Mouse (Mus musculus): ENCODE measurements around the gene Slc35a2.
"Not testable (repeated sequence)": the region's sequence is repeated elsewhere in the genome, so short reads cannot be mapped to it uniquely, and the experiment has no call there.

Slc35a2 gene

GRCm38 (mm10) chrX:7907735-7908134 lies 23.9 kb downstream of the Slc35a2 start, which contains the start of gene Gm10491:
Gene Gm10491 (minus strand): TSS chrX:7907835.
- no peak for DNase-seq (ENCODE audit: low spot score)

GRCm38 (mm10) chrX:7909242-7909641 lies 25.4 kb downstream of the Slc35a2 start, which contains the start of gene Gm10490:
Gene Gm10490 (plus strand): TSS chrX:7909542.
- not testable (repeated sequence) for DNase-seq (ENCODE audit: low spot score)

GRCm38 (mm10) chrX:7910473-7910872 lies 26.6 kb downstream of the Slc35a2 start:
- DNase-seq (ENCODE audit: low spot score): no peak

- not testable (repeated sequence) for DNase-seq (ENCODE audit: low spot score)
Observed at GRCm38 (mm10) chrX:7915669-7916068, 31.8 kb downstream of the Slc35a2 start.

- DNase-seq (ENCODE audit: low spot score): not testable (repeated sequence)
Observed at GRCm38 (mm10) chrX:7917960-7918359, 34.1 kb downstream of the Slc35a2 start.

- DNase-seq (ENCODE audit: low spot score): no peak
Observed at GRCm38 (mm10) chrX:7919601-7920383, 36.0 kb downstream of the Slc35a2 start, which contains the start of gene Pcsk1n. Gene Pcsk1n (plus strand): TSS chrX:7919822.

- no peak for DNase-seq (ENCODE audit: low spot score)
Observed at GRCm38 (mm10) chrX:7922032-7922431, 38.2 kb downstream of the Slc35a2 start.

DNA sequence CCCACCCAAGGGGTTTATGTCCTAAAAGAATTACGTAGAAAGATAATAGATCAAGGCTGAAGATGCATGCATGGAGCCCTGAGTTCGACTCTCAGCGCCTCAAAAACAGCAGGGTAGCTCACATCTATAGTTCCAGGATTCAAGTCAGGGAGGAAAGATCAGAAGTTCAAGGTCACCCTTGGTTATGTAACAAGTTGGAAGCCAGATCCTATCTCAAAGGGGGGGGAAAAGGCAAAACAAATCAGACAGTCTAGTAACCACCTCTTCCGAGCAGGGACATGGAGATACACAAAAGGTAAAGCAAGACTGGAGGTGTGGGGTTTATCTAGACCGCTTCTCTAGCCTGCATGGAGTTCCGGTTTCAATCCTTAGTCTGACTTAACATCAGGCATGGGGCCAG lies 42.4 kb downstream of the Slc35a2 start:
- DNase-seq (ENCODE audit: low spot score): no peak

DNA sequence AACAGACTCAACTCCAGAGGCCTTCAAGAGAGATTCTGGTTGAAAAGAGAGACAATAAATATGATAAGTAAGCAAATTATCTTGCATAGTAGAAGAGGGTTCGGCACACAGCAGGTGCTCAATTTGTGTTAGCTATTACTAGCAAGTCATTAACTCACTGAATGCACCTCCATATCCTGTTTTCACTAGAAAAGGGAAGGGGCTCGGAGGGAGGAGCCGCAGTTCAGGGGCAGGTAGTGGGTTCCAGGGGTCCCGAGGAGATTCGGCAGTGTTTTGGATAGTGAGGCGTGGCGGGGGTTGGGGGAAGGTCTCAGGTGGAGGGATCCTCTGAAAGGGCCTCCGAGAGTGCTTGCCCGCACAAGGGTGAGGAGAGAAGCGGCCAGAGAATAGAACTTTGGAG lies 43.3 kb downstream of the Slc35a2 start:
- no peak for DNase-seq (ENCODE audit: low spot score)

- no peak for DNase-seq (ENCODE audit: low spot score)
Observed at GRCm38 (mm10) chrX:7928270-7928790, 44.5 kb downstream of the Slc35a2 start, which contains the start of gene Eras. Gene Eras (minus strand): TSS chrX:7928607.

DNA sequence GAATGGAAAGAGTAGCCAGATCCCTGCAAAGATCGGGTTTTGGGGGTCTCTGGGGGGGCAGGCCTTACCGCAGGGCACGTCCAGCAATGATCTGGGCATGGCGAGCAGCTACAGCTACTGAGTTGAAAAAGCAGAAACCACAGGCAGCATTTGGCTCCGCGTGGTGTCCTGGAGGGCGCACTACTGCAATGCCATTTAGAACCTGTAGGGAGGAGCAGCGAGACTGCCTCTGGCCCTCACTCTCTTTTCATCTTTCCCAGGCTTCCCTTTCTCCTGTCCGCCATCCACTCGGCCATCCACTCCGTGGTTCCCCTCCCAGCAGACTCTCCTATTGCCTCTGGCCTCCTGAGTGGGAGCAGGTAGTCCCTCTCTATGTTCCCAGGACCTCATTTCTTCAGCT lies 53.0 kb downstream of the Slc35a2 start:
- no peak for DNase-seq (ENCODE audit: low spot score)

- DNase-seq (ENCODE audit: low spot score): no peak
Observed at GRCm38 (mm10) chrX:7937667-7938066, 53.8 kb downstream of the Slc35a2 start.

All from urinary bladder, postnatal 10 days (tissue).